Mouse (Mus musculus) adrenal gland, adult 2 months (tissue): ENCODE measurements around the gene Wdr66. TPM values are rescaled to one million over a fixed set of nuclear protein-coding genes. Genes with fewer than 3 reads are reported as not detected.

Experiments used
- DNase-seq: peaks from one replicate; pipeline ENCODE4 v3.0.0; 2021
- polyA plus RNA-seq: library from polyadenylated mRNA; depleted of rRNA; stranded (reverse); fragments of >200 nt; gene quantifications from 2 replicates; pipeline ENCODE4 v1.2.3, GENCODE M21; 2012; rRNA removed
- total RNA-seq, 2 experiments: library from RNA; stranded (reverse); gene quantifications; 2 replicates each; pipeline ENCODE4 v1.2.3; 2021

The Wdr66 gene
- total and polyA plus RNA-seq, 3 experiments, result 0.79 to 1.2 (median 1.0) TPM

DNA sequence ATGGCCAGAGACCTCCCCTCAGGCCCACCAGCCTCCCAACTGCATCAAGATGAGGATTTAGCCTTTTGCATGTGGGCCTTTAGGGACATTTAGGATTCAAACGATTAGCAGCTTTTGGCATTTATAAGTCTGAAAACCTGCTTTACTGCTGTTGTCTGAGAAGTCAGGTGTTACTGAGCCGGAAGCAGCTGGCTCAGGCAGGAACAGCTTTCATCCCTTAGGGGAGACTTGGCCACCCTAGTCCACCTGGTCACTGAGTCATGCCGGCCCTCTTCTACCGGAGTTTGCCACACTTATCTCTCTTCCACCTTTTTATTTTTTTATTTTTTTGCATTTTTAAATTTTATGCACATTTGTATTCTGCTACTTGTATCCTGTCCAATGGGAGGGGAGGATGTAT lies 105.4 kb downstream of the Wdr66 start:
- no peak for DNase-seq

DNA sequence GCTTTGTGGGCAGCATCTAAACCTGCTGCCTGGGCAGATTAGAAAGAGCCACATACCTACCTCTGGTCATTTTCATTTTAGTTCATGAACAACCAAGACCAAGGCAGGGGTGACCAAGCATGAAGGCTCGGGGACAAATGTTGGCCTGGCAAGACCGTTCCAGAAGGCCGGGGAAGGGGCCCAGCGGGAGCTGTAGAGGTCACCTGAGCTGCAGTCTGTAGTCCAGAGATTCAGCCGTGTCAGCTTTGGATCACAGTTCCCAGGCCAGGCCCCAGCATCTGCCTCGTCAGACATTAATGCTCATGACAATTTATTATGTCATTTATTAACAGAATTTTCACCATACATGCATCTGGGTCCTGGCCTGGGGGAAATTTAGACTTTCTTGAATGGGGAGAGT lies 107.5 kb downstream of the Wdr66 start:
- DNase-seq, result no peak

DNA sequence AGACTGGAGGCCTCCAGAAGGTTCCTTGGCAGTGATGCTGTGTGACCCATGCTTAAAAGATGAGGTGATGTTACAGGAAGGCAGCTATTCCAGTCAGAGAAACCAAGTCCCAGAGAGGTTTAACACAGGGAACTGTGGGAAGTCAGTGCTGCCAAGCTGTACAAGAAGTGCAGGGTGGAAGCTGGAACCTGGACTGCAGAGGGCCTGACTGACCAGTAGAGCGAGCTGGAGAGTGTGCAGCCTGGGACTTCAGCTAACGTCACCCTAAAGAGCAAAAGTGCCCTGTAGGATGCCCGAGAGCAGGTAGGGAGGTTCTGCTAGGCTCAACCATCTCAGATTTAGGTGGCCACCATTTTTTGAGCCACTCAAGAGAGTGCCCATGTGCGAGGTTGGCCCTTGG lies 111.0 kb downstream of the Wdr66 start:
- peak; percentile 30 for DNase-seq

DNA sequence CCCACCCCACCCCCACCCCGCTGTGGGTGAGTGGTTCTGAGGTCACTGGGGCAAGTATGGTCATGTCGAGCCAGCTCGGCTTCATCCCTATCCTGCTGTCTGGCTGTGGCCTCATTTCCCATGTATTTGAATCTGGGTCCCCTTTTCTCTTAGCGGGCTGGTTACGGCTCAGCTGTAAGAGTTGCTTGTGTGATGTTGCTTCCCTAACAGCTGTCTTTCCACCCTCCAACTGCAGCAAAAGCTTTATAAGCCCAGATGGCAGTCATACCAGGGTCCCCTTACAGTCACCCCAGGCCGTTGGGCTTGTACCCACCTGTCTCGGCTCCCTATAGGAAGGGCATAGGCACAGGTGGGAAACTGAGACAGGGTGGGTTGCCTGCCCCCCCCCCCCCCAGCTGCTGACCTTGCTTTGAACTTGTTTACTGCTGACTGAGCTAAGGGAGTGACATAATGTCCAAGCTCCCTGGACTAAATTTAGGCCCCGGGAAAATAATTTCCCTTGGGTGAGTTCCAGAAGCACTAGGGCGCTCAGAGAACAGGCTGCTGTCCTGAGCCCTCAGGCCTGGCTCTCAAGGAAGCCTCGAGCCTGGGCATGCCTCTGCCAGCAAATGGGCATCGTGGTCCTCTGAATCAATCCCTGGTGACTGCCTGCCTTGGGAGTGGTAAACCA lies 112.5 kb downstream of the Wdr66 start:
- peak; percentile 60 for DNase-seq

DNA sequence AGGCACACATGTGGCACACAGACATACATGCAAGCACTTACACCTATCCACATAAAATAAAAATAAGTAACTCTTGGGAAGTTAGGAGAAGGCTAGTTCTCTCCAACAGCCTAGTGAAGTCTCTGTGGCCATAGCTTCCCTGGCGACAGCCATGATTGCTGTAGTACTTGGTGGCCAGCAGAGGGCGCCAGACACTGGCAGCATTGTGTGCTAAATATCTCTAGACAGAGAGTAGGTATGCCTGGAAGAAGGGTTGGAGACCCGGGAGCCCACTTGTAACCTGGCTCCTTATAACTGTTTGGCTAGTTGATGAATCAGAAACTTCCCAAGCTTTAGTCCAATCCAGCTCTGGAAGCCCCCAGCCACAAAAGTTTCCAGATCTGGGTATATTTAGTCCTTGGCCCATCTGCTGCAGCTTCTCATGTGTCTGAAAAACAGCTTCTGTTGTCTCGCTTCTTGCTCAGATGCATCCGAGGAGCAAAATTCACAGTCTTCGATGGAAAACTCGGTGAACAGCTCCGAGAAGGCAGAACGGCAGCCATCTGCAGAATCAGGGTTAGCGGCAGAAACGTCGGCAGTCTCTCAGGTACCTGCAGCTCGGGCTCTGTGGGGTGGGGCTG lies 117.1 kb downstream of the Wdr66 start:
- DNase-seq, result peak; percentile 32

DNA sequence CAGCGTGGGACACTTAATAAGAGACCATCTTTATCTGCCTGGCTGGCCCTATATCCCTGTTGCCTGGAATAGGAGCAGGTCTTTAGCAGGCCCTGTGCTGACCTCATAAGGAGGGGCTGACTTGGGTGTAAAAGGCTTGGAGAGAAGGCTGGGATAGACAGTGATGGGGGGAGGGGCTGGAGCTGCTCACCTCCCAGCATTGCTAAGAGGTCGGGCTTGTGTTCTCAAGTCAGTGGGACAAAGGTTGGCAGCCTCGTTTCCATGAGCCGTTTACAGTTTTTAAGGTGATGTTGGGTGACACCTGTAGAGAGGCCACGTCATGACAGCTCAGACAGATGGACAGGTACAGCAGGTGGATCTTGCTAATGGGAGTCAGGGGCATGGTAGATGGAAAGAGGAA lies 118.1 kb downstream of the Wdr66 start:
- DNase-seq, result no peak

DNA sequence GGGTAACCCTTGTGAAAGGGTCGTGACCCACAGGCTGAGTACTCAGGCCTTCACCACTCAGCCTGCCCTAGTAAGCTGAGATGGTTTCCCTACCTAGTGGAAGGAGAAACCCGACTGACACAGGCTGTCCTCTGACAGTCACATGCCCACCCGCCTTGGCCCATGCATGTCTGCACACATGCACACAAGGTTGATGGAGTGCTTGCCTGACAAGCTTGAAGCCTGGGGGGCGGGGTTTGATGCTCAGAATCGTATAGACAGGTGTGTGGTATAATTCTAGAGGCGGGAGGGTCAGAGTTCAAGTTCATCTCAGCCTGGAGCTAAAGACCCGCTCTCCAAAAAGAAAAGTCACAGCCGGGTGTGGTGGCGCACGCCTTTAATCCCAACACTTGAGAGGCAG lies 123.4 kb downstream of the Wdr66 start:
- DNase-seq, result no peak

DNA sequence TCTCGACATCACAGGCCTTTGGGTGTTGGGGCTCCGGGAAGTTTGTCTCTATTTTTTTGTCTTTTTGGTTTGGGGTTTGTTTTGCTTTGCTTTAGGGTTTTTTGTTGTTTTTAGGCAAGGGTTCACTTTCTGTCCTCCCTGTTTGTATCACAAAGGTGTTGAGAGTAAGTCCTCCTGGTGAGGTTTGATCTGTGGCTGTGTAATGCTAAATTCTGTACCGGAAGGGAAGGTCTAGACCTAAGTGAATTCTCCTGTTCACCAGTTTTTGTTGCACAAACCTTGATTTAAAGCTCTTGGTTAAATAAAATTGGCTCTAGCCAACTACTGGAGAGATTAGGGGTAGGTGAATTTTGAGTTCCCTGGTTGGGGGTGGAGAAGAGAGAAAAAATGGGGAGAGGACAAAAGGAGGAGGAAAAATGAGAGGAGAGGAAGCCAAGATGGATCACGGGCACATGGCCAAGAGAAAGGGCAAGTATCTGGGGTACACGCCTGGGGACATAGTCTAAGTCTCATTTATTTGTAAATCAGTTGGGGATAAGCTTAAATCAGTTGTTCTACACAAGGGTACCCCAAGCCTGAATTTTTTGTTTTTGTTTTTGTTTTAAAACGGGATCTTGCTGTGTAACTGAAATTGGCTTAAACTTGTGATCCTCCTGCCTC lies 124.0 kb downstream of the Wdr66 start:
- DNase-seq, result no peak

DNA sequence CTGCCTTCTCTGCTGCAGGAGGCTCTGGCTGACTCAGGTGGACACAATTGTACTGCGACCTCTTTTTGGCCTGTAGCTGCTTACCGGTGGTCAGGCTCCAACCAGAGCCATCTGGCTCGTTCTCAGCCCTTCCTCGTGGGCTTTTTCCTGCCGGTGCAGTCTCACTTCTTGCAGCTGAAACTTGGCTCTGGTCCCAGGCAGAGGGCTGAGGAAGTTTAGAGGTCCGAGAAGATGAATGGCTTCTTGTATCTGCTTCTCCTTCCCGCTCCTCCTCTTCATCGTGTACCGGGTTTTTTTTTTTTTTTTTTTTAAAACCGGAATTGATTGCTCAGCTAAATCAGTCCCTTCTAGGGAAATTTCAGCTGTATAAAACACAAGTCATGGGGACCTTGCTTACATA lies 124.7 kb downstream of the Wdr66 start:
- peak; percentile 83 for DNase-seq

Other genes with a start within 250 kb of the Wdr66 start
- gene Orai1, start 237.0 kb upstream of the Wdr66 start, total RNA-seq, result 10 to 100 TPM in 1 of 2 experiments, 1 to 10 TPM in 1; 9.8 to 13.6 TPM
- 56.8 and 67.8 TPM in 2 replicates for gene Orai1, start 237.0 kb upstream of the Wdr66 start, polyA plus RNA-seq
- gene Morn3, start 205.1 kb upstream of the Wdr66 start, total RNA-seq, result not detected
- gene Morn3, start 205.1 kb upstream of the Wdr66 start, polyA plus RNA-seq, result not detected in 2 replicates
- gene Tmem120b, start 183.7 kb upstream of the Wdr66 start, total RNA-seq, result 10 to 100 TPM; 32.0 to 33.2 TPM
- 19.0 and 32.8 TPM in 2 replicates for gene Tmem120b, start 183.7 kb upstream of the Wdr66 start, polyA plus RNA-seq
- 1 to 10 TPM in 1 of 2 experiments, under 1 TPM in 1; 0.84 to 3.8 TPM for gene Rhof, start 119.4 kb upstream of the Wdr66 start, total RNA-seq
- gene Rhof, start 119.4 kb upstream of the Wdr66 start, polyA plus RNA-seq, result 1.7 and 3.6 TPM in 2 replicates
- 10 to 100 TPM; 20.5 to 24.0 TPM for gene Setd1b, start 109.9 kb upstream of the Wdr66 start, total RNA-seq
- 17.2 and 22.3 TPM in 2 replicates for gene Setd1b, start 109.9 kb upstream of the Wdr66 start, polyA plus RNA-seq
- 10 to 100 TPM; 20.5 to 29.1 TPM for gene Psmd9, start 82.7 kb upstream of the Wdr66 start, total RNA-seq
- gene Psmd9, start 82.7 kb upstream of the Wdr66 start, polyA plus RNA-seq, result 17.9 and 22.6 TPM in 2 replicates
- gene Hpd, start 69.4 kb upstream of the Wdr66 start, total RNA-seq, result 10 to 100 TPM in 1 of 2 experiments, 1 to 10 TPM in 1; 5.0 to 11.2 TPM
- gene Hpd, start 69.4 kb upstream of the Wdr66 start, polyA plus RNA-seq, result 1.0 and 2.2 TPM in 2 replicates
- 10 to 100 TPM in 1 of 2 experiments, 1 to 10 TPM in 1; 6.1 to 11.2 TPM for gene Bcl7a, start 91.7 kb downstream of the Wdr66 start, total RNA-seq
- gene Bcl7a, start 91.7 kb downstream of the Wdr66 start, polyA plus RNA-seq, result 5.2 and 6.1 TPM in 2 replicates
- gene Mlxip, start 142.7 kb downstream of the Wdr66 start, total RNA-seq, result 10 to 100 TPM; 15.2 to 27.4 TPM
- gene Mlxip, start 142.7 kb downstream of the Wdr66 start, polyA plus RNA-seq, result 45.5 TPM in 2 replicates
- gene Lrrc43, start 237.2 kb downstream of the Wdr66 start, total RNA-seq, result not detected
- not detected in 2 replicates for gene Lrrc43, start 237.2 kb downstream of the Wdr66 start, polyA plus RNA-seq
- gene Il31, start 237.4 kb downstream of the Wdr66 start, total RNA-seq, result not detected
- not detected in 2 replicates for gene Il31, start 237.4 kb downstream of the Wdr66 start, polyA plus RNA-seq